Mouse (Mus musculus): ENCODE results near the gene Slc39a9. TPM values are rescaled to one million over a fixed set of nuclear protein-coding genes. Genes with fewer than 3 reads are reported as not detected.

The Slc39a9 gene
- 46.5 TPM for polyA plus RNA-seq (2014; fragmentation: Illumina TruSeq; extraction: RNeasy Lipid Tissue Mini Kit (QIAGEN cat#74804); ENCODE audit: low read depth, low replicate concordance)

GRCm38 (mm10) chr12:80643693-80644505, at the start of gene Slc39a9, which contains the start of gene Erh:
TSS of gene Slc39a9 (plus strand) at chr12:80643883.
TSS of gene Erh (minus strand) at chr12:80644341.

GRCm38 (mm10) chr12:80692269-80692972, 48.7 kb downstream of the Slc39a9 start, which contains the start of gene Plekhd1:
TSS of gene Plekhd1 (plus strand) at chr12:80692591.

Other genes with a start within 250 kb of the Slc39a9 start
- gene Dcaf5, start 207.3 kb upstream of the Slc39a9 start, polyA plus RNA-seq (2014; fragmentation: Illumina TruSeq; extraction: RNeasy Lipid Tissue Mini Kit (QIAGEN cat#74804); ENCODE audit: low read depth, low replicate concordance): 16.9 TPM
- 21.3 TPM for gene Exd2, start 180.8 kb upstream of the Slc39a9 start, polyA plus RNA-seq (2014; fragmentation: Illumina TruSeq; extraction: RNeasy Lipid Tissue Mini Kit (QIAGEN cat#74804); ENCODE audit: low read depth, low replicate concordance)
- gene Galnt16, start 125.6 kb upstream of the Slc39a9 start, polyA plus RNA-seq (2014; fragmentation: Illumina TruSeq; extraction: RNeasy Lipid Tissue Mini Kit (QIAGEN cat#74804); ENCODE audit: low read depth, low replicate concordance): not detected
- 24.7 TPM for gene Erh, start 458 bp downstream of the Slc39a9 start, polyA plus RNA-seq (2014; fragmentation: Illumina TruSeq; extraction: RNeasy Lipid Tissue Mini Kit (QIAGEN cat#74804); ENCODE audit: low read depth, low replicate concordance)
- 1.7 TPM for gene Plekhd1, start 48.7 kb downstream of the Slc39a9 start, polyA plus RNA-seq (2014; fragmentation: Illumina TruSeq; extraction: RNeasy Lipid Tissue Mini Kit (QIAGEN cat#74804); ENCODE audit: low read depth, low replicate concordance)
- gene Ccdc177, start 116.8 kb downstream of the Slc39a9 start, polyA plus RNA-seq (2014; fragmentation: Illumina TruSeq; extraction: RNeasy Lipid Tissue Mini Kit (QIAGEN cat#74804); ENCODE audit: low read depth, low replicate concordance): not detected
- gene Susd6, start 146.6 kb downstream of the Slc39a9 start, polyA plus RNA-seq (2014; fragmentation: Illumina TruSeq; extraction: RNeasy Lipid Tissue Mini Kit (QIAGEN cat#74804); ENCODE audit: low read depth, low replicate concordance): 57.3 TPM